Mouse (Mus musculus) erythroblast, adult 5-6 weeks (primary cell): ENCODE results near the gene Tgoln1. TPM values are rescaled to one million over a fixed set of nuclear protein-coding genes. Genes with fewer than 3 reads are reported as not detected.

Experiments used
- ATAC-seq: replicated peaks from 2 replicates; pipeline ENCODE4 v1.8.0; 2016; ENCODE audit warnings: moderate number of reproducible peaks, mild to moderate bottlenecking, moderate TSS enrichment, inconsistent platforms; ENCODE audit not compliant: poor library complexity, low FRiP score, severe bottlenecking
- total RNA-seq, 2 experiments: library from RNA; stranded (forward) in 1 of 2; stranded (reverse) in 1 of 2; fragments of 150-400 nt in 1 of 2; fragments of 200-764, 138-1000 nt in 1 of 2; gene quantifications; 2 replicates each; pipeline versions ENCODE4 v1.2.3 to v1.2.4; 2015 to 2017; ENCODE audit warnings: low replicate concordance in 2 of 2

Gene Tgoln1
- total RNA-seq, 2 experiments from 2014 or later: 17.9 to 20.2 TPM

DNA sequence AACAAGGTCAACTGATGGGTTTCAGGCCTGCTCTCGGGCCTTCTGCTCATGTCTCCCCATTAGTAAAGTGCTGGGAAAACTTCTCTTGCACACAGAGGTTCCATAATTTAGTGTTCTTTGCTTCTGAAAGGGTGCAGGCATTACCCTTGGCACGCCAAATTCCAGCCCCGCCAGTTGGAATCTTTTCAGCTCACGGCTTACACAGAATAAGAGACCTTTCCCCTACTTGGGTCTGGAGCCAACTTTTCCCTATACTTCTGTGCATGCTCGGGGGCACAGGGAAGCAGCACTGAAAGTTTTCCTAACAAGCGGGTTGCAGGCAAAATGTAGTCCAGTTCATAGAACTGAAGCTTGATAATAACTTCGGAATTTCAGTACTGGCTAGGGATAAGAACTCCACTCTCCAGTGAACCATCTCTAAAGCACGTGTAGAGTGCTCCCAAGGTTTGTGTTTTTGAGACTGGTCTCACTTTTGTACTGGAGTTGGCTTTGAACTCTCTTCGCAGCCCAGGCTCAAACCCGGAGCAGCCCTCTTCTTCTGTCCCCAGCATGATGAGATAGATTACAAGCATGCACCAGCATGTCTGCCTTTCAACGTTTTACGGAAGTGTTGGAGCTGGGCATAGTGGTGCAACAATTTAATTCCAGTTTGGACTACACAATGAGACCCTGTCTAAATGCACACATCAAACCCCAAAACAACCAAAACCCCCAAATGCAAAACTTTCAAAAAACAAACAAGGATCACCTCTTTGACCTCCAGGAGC lies 17.8 kb downstream of the Tgoln1 start:
- ATAC-seq: no peak

GRCm38 (mm10) chr6:72597956-72598753 lies 18.6 kb downstream of the Tgoln1 start, which contains the start of the genes Elmod3 and Retsat:
TSS of gene Elmod3 (minus strand) at chr6:72598413.
TSS of gene Retsat (plus strand) at chr6:72598475.
- peak; percentile 88 for ATAC-seq

DNA sequence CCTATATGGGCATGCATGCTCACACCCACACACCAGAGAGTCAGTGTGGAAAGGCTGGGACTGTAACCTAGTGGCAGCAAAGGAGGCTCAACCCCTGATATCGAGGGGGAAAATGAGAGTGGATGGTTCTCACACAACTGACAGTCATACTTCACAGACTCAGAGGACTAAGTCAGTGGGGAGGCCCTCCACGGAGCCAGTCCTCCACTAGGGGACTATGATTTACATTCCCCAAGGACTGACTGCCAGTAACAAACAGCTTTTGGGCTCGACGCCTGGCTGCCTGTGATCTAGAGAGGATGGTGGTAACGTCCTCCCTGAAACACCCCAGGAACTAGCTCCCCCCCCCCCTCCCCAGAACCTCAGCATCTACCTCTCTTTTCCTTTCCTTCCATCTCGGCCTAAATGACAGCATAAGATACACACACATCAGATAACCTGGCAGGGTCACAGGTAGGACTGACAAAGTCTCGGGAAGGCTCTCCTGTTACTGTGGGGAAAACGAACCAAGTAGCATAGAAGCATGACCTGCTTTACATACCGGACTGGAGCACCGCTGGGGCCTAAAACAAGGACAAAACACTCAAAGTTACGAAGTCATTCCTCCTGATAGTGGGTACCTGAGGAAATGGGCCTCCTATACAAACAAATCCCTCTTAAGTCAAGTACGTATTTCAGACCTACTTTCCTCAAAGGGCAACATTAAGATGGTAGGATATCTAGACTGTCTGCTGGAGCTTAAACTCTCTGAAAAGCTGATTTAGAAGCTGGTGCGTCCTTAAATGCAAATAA lies 19.5 kb downstream of the Tgoln1 start:
- no peak for ATAC-seq

GRCm38 (mm10) chr6:72593914-72594313 lies 22.9 kb downstream of the Tgoln1 start:
- no peak for ATAC-seq

DNA sequence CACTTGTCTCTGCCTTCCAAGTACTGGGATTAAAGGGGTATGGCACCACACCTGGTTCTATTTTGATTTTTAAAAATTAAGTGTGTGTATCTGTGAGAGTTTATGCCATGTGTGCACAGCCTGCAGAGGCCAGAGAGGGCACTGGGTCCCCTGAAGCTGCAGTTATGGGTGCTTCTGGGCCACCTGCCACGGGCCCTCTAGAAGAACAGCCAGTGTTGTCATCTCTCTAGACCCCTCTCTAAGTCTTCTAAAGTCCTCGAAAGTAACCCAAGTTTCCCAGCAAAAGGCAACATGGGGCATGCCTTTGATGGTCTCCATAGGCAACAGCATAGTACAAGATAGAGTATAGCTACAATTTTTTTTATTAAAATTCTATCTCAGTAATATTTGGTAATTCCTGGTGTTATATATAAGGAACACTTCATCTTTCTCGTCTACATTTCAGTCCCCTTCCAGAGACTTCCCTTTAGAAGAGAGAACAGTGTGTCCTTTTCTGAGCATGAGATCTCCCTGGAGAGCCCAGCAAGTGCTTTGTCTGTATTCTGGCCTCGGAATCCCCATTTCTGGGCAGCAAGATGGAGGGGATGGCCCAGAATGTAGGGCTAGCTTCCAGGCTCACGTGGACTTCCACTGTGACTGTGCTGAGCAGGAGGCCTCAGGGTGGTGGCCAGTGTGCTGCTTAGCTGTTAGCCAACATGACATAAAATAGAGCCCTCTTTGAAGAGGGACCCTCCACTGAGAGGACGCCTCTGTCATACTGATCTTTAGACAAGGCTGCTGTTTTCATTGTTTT lies 23.6 kb downstream of the Tgoln1 start:
- ATAC-seq: no peak

DNA sequence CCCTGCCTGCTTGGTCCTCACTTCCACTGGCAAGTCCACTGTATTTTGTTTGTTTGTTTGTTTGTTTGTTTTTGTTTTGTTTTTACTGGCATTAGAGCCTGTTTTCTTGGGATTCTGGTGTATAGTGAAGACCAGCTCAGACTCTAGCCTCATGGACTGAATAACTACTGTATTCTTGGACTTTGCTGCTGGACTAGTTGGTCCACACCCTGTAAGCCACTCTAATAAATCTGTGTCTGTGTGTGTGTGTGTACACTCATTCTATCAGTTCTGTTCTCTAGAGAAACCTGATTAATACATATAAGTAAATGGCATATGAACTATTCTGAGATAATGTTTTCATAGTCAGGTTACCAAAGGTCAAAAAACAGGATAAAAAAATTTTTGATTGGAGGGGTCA lies 26.7 kb downstream of the Tgoln1 start:
- no peak for ATAC-seq

GRCm38 (mm10) chr6:72588307-72588706 lies 28.5 kb downstream of the Tgoln1 start:
- no peak for ATAC-seq

DNA sequence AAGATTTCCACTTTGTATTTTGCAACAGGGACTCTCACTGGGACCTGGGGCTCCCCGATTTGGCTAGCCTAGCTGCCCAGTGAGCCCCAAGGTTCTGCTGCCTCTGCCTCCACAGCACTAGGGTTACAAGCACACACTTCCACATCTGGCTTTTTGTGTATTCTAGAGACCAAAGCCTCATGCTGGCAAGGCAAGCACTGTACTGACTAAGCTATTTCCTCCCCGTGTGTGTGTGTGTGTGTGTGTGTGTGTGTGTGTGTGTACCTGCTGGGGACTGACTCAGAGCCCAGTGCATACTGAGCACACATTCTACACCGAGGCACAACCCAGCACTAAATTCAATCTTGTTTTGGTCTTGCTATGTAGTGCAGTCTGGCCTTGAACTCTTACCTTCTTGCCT lies 30.1 kb downstream of the Tgoln1 start:
- ATAC-seq: no peak

GRCm38 (mm10) chr6:72584154-72584553 lies 32.6 kb downstream of the Tgoln1 start:
- ATAC-seq: no peak

GRCm38 (mm10) chr6:72583211-72583839 lies 33.5 kb downstream of the Tgoln1 start:
- no peak for ATAC-seq

- no peak for ATAC-seq
Measured at GRCm38 (mm10) chr6:72581625-72582382, 35.0 kb downstream of the Tgoln1 start.

DNA sequence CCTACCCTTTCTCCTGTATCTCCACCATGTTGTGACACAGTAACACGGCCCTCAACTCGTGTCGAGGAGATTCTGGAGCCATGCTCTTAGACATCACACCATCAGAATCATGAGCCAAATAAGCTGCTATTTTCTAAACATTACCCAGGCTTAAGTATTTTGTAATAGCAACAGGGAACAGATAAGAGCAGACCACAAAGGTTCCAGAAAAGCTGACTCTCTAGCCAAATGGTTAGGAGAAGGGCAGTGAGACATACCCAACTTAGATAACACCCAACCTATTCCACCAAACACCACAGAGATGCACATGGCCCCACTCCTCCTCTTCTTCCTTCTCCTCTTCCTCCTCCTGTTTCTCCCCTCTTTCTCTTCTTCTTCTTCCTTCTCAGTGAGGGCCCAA lies 40.8 kb downstream of the Tgoln1 start:
- no peak for ATAC-seq

- ATAC-seq: no peak
Measured at GRCm38 (mm10) chr6:72571826-72572225, 45.0 kb downstream of the Tgoln1 start.

- ATAC-seq: no peak
Measured at GRCm38 (mm10) chr6:72570644-72571397, 46.0 kb downstream of the Tgoln1 start.

DNA sequence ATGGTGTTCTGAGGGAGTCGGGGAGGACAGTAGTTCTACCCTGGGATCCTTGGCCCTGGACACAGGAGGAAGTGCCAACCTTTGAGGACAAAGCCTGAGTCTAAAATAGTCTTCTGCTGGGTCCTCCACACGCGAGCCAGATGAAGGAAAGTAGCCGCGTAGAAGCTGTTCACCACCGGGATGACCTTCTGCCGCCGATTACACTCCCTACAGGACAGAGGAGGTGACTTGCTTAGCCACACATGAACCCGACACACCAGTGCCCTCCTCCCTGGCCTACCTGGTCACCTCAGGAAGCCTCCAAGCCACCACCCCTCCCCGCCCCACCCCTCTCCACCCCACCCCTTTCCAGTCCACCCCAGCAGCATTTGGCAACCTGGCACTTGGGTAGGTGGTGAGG lies 48.1 kb downstream of the Tgoln1 start:
- ATAC-seq: no peak

DNA sequence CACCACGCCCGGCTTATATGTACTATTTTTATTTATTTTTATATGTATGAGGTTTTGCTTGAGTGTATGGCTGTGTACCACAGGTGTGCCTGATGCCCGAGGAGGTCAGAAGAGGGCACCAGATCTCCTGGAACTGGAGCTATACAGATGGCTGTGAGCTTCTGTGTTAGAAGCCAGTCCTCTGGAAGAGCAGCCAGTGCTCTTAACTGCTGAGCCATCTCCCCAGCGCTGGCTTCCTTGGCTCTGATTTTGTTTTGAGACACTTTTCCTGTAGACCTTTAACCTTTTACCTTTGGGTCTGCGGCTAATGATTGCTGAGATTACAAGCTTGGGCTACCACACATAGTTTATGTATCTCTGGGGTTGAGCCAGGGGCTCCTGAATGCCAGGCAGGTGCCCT lies 49.3 kb downstream of the Tgoln1 start:
- ATAC-seq: no peak

- ATAC-seq: peak; percentile 68
Measured at GRCm38 (mm10) chr6:72566044-72566443, 50.8 kb downstream of the Tgoln1 start.

DNA sequence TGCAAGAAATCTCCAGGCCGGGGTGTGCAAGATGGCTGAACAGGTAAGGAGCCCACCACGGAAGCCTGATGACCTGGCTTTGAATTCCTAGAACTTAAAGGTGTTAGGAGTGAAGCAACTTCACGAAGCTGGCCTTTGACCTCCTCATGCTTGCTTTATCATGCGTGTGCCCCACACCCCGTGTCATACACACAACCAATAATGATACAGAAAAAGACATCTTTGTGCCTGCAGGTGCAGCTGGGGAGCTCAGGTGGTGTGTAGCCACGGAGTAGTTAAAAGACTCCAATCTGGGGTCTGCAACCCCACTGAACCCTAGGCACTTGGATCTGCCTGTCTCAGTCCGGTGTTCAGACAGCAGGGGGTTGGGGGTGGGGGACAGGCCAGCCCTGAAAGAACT lies 51.3 kb downstream of the Tgoln1 start:
- ATAC-seq: no peak
